Mouse (Mus musculus): ENCODE measurements at regions not wholly inside any gene's neighbourhood (a gene's known extent, or its start where the extent isn't known, plus 50 kb on each side); places are given as distances from the start of the nearest gene placed in this dataset.

DNA sequence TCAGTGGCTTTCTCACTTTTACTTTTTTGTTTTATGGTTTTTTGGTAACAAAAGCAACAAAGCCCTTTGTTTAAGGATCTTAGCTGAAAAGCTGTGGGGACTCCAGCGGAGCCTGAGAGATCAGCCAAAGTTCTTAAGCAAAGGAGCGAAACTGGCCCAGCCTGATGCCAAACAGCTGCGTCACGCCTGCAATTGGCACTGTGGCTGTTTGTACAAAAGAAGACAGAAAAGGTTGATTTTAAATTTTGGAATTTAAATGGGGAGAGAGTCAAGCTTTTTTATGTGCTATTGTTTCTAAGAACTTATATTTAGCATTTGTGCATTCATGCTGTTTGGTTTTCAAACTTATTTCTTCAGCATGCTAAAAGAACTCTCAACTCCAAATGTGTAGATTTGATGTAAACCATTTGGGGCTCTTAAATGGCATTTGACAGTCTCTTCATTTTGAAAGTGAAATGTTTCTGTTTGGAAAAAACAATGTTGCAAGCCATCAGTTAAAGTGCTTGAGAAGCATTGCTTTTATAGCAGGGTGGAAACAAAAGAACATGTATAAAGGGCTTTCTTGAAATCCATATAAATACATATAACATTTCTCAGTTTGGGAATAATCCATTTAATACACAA lies 105.1 kb upstream of the Daam1 start:
- TF ChIP-seq POLR2A (IDR thresholded peaks at IDR 0.05; ENCODE audit: insufficient read depth, low read depth, low read length) (no peak), CTCF (IDR thresholded peaks at IDR 0.05) (no peak)
